Mouse (Mus musculus) layer of hippocampus, adult 2 months (tissue): Measurements from ENCODE around the gene Eif5a2. TPM values are rescaled to one million over a fixed set of nuclear protein-coding genes. Genes with fewer than 3 reads are reported as not detected.

Experiments
- DNase-seq, 2 experiments: peaks; one replicate each; pipeline ENCODE4 v3.0.0; 2022; ENCODE audit warnings: low spot score in 2 of 2
- H3K27ac ChIP-seq: fragments of 200-600 bp; 2 replicates; pipeline ENCODE4 v1.8.1; 2022
- H3K4me3 ChIP-seq: fragments of 200-600 bp; 2 replicates; pipeline ENCODE4 v1.8.1; 2022; ENCODE audit warnings: mild to moderate bottlenecking
- CTCF ChIP-seq: fragments of 200-600 bp; conservative IDR thresholded peaks from 2 replicates; pipeline ENCODE4 v1.8.1; 2022; ENCODE audit warnings: antibody characterized with exemption, mild to moderate bottlenecking, moderate library complexity
- total RNA-seq, 2 experiments: library from RNA; stranded (reverse); gene quantifications; 2 replicates each; pipeline ENCODE4 v1.2.3; 2021

The Eif5a2 gene
- total RNA-seq, 2 experiments from 2014 or later: 30.5 to 31.8 TPM

DNA sequence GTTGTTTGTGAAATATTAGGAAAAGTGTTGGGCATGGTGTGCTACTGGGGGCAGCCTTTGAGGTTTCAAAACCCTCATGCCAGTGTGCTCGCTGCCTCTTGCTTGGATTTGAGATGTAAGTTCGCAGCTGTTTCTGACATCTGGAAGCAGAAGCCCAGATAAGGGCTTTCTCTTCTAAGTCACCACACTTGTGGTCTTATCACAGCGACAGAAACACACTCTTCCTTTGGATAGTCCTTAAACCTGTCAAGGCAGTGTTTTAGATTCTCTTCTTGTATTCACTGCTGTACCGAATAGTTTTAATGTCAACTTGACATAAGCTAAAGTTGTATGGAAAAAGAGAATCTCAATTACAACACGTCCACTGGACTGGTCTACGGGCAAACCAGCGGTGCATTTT lies 5.7 kb upstream of the Eif5a2 start:
- no peak for DNase-seq
- Histone ChIP-seq H3K4me3 (no peak overlapping the region), H3K27ac (no peak overlapping the region)
- TF ChIP-seq CTCF: no peak

DNA sequence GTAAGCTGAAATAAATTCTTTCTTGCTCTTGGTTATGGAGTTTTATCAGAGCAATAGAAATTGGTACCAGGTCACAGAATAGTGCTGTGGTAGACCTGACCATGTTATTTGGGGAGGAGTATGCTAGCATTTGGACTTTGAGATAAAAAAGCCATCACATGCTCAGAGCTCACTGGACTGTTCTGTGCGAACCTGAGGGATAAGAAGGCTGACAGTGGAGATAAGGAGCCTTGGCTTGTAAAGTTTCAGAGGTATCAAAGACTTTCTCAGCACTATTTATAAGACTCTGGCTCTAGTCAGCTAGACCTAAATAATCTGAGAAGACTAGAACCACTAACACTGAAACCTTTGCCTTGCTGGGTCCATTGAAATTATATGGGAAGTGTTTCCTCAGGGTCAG lies 5.1 kb upstream of the Eif5a2 start:
- H3K4me3 ChIP-seq: no peak overlapping the region
- H3K27ac ChIP-seq: no peak overlapping the region
- DNase-seq: no peak
- no peak for TF ChIP-seq CTCF

DNA sequence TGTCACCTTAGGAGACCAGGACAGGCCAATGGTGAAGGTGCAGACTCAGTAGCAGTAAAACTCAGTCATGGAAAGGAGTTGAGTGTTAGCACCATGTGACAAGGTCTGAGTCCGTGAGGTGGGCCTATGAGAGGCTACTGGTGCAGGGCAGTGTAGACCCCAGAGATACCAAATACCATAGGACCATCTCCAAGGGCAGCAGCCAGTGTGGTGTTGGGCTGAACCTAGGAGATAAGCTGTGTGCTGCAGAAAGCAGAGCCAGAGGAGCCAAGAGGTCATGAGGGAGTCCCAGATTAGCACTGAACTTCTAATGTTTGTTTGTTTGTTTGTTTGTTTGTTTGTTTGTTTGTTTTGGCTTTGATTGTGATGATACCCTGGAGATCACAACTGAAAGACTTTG lies 4.6 kb upstream of the Eif5a2 start:
- no peak overlapping the region for H3K4me3 ChIP-seq
- DNase-seq: no peak
- TF ChIP-seq CTCF: no peak
- no peak overlapping the region for H3K27ac ChIP-seq

DNA sequence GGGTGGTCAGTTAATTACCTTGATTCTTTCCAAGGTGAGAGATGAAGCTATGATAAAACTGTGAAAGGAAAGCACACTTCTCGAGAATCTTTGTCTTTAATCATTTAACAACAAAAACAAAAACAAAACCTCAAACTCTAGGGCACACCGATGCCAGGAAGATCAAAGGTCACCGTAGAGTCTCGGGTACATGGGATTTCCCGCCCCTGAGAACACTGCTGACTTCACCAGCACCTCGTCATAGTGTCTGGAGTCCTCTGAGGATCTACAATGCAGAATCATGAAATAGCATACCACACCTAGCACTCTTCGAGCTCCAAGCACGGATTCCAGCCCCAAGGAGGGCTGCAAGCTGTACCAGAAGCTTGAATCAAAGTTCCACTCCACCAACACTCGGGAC lies 565 bp upstream of the Eif5a2 start:
- no peak for DNase-seq

DNA sequence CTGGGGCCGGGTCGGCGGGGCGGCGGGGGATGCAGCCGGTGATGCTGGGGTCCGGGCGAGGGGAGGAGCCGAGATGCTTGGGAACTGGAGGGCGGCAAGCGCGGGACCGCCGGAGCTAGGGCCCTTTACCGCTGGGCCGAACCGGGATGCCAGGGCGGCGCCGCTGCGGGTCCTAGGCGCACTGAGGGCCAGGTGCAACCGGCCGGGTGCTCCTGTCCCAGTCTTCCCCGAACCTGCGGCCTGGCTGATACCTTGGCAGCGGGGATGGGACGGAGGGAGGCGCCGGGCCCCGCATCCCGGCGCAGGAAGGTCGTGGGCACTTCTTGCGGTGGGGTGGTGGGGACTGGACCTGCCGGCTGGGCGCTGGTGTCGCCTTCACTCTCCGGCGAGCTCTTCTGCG lies 346 bp downstream of the Eif5a2 start:
- Histone ChIP-seq H3K27ac (peak overlapping the region; percentile 52; the same call in 1 of the 2 replicates), H3K4me3 (peak overlapping the region; percentile 91)
- no peak for TF ChIP-seq CTCF
- DNase-seq: no peak

More for the DNA sequence above, 565 bp upstream of the Eif5a2 start:
- TF ChIP-seq CTCF: no peak
- H3K4me3 ChIP-seq: peak overlapping the region; percentile 91
- no peak overlapping the region for H3K27ac ChIP-seq

DNA sequence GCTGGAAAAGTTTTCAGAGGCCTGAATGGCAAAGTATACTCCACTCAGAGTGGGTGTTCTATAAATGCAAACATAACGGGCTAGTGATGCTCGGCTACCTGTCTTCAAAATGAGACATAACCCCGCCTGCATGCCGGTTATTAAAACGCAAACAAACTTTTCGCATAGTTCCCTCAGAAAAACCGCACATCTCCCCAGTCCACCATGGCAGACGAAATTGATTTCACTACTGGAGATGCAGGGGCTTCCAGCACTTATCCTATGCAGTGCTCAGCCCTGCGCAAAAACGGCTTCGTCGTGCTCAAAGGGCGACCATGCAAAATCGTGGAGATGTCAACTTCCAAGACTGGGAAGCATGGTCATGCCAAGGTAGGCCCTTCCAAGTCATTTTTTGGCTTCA lies 772 bp downstream of the Eif5a2 start:
- Histone ChIP-seq H3K4me3 (peak overlapping the region; percentile 91), H3K27ac (no peak overlapping the region)
- no peak for DNase-seq
- no peak for TF ChIP-seq CTCF

DNA sequence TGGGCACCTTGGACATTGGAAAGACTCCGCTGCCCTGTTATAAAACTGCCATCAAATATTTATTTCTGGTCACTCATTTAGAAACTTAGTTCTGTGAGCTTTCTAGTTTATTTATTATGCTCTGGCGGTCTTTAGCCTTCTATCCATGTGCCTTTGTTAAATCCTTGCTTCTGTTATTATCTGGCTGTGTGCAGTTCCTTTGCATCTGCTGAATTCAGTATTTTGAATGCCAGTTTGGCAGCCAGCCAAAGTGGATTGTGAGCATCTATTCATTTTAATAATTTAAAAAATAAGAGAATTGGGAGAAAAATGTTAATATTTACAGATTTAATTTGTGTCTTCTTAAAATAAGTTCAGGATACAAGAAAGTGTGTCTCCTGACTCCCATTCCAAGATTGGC lies 3.1 kb downstream of the Eif5a2 start:
- Histone ChIP-seq H3K4me3 (no peak overlapping the region), H3K27ac (no peak overlapping the region)
- TF ChIP-seq CTCF: no peak
- DNase-seq: no peak

DNA sequence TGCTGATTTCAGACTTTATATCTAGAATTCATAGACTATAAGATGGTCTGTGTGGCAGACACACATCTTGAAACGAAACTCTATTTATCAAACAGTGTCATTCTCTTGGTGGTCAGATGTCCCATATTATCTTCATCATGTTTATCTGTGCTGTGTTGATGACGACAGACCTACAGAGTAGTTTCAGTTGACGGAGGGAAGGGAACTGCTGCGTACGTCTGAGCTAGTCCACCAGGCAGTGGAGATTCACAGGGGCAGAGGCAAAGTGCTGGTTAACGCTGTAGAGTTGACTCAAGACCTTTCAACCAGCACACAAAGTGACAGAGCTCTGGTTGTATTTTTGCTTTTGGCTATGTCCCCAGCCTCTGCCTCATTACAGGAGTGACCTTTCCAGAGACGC lies 13.8 kb downstream of the Eif5a2 start:
- no peak overlapping the region for H3K27ac ChIP-seq
- DNase-seq: no peak
- no peak for TF ChIP-seq CTCF
- no peak overlapping the region for H3K4me3 ChIP-seq

DNA sequence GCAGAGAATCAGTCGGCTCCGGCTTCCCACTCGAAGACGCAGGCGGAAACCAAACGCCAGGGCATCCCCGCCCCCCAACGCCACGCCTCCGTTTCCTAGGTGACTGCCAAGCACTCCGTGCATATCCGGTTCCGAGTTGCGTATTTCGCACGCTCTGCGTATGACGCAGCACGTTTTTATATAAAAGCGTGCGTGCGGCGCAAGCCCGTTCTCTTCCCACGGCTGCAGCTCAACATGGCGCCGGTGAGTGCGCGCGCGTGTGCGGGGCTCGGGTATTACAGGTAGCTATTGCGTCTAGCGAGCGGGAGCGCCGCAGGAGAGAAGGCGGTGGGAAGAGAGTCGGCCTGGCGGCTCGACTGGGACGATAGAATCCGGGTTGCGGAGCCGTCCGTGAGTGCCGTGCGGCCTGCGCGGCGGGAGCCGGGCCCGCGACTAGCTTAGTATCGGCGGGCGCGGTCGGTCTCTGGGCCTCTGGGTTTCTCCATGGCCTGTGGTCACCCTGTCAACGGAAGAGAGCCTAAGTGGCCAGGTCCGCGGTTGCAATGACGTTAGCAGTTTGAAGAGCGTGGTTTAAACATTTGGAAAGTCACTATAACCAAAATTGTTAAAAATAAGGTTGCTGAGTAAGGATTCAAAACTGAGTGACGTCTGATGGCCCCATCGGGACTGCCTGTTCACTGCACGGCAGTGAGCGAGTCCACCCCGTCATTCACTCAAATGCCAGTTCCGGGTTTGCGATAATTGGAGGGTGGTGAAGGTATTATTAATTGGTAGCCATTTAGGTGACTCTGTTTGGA lies 24.4 kb downstream of the Eif5a2 start, which contains the start of gene Rpl22l1:
Gene Rpl22l1 (plus strand): TSS at position 136 of the 797 bp plus-strand sequence.
- H3K27ac ChIP-seq: peak within 1 kb of the TSS; percentile 95
- H3K4me3 ChIP-seq: peak within 1 kb of the TSS; percentile 86
- TF ChIP-seq CTCF: no peak
- peak; percentile 98 to 99 for DNase-seq

DNA sequence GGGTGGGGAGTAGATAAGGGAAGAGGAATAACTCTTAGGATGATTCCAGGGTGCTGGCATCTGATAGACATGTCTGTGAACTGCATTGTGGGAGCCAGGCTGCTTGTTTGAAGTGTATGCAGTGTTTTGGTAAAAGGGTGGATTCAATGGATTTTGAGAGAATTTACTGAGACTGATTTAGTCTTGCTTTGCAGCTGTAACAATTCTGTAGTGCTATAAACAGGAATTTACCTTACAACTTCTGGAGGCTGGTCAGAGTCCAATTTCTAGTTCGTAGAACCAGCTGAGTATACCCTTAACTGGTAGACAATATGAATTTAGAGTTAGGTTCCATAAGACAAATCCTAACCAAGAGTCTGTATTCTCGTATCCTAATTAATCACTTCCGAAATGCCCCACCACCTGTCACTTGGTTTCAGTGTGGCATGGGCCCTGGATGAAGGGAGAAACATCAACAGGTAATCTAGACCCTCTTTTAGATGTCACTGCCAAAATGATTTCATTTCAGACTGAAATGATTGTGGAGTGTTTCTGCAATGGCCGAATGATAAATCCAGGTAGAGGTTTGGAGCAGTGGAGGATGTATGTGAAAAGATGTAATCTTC lies 27.1 kb downstream of the Eif5a2 start:
- TF ChIP-seq CTCF: no peak
- Histone ChIP-seq H3K4me3 (no peak overlapping the region), H3K27ac (no peak overlapping the region)
- DNase-seq: no peak

DNA sequence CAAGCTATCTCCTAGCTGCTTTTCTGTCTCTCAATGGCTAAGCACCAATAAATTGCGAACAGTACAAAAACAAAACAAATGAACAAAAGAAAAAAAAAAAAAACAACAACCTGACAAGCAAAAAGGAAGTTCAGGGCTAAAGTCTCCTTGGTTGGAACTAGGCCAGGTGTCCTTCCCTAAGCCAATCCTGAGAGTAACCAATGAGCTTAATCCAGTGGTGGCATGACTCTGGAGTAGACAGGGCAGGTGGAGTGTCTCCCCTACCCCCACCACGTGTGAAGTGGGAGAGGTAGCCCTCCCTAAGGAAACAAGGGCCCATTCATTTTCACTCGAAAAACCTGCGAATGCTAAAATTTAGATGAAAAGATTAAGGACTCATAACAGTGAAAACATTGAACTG lies 30.4 kb downstream of the Eif5a2 start:
- H3K27ac ChIP-seq: no peak overlapping the region
- DNase-seq: no peak
- TF ChIP-seq CTCF: no peak
- no peak overlapping the region for H3K4me3 ChIP-seq

DNA sequence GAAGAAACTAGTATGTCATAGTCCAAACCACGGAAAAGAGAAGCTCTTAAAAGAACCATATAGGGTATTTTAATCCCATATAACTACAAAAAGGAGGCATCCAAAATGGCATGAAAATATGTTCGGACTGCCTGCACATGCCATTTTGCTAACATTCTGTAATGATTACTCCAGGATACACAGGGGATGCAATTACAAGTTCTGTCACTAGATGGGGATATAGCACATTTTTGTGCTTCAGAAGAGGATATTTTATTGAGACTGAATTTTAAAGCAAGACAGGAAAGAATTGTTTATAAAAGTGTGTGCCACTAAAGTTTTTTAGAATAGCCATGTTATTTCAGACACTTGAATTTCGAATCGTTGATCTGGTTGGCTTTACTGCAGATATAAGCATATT lies 33.3 kb downstream of the Eif5a2 start:
- no peak overlapping the region for H3K27ac ChIP-seq
- no peak overlapping the region for H3K4me3 ChIP-seq
- DNase-seq: peak; percentile 27 to 57
- peak; percentile 90 for TF ChIP-seq CTCF

DNA sequence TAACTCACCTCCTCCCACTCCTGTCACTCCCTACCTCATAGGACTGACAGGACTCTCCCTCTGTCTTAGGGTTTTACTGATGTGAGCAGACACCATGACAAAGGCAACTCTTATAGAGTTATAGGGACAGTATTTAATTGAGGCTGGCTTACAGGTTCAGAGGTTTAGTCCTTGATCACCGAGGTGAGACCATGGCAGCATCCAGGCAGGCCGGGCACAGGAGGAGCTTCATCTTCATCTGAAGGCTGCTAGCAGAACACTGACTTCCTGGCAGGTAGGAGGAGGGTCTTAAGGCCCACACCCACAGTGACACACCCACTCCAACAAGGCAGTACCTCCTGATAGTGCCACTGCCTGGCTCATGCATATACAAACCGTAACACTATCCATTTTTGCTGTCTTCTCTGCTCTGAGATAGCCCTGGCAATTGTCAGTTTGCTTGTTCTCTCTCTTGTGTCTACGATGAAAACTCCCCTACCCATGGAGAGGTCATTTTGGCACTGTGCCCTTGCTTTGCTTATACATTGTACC lies 35.0 kb downstream of the Eif5a2 start:
- no peak overlapping the region for H3K4me3 ChIP-seq
- no peak for TF ChIP-seq CTCF
- no peak for DNase-seq
- H3K27ac ChIP-seq: no peak overlapping the region

DNA sequence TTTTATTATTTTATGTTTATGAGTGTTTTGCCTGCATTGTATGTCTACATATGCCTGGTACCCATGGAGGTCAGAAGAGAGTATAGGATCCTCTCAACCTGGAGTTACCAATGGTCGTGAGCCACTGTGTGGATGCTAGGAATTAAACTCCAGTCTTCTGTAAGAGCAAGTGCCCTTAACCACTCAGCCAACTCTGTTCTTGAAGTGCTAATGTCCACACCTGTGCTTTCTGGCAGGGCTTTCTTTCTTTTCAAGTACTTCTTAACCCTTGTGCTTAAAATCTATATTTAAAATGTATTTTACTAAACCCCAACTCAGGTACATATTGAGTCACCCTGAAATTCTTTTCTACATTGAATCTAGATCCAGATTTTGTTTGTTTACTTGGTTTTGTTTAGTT lies 45.2 kb downstream of the Eif5a2 start:
- DNase-seq: no peak

More for the DNA sequence above, 45.2 kb downstream of the Eif5a2 start:
- Histone ChIP-seq H3K4me3 (no peak overlapping the region), H3K27ac (no peak overlapping the region)
- TF ChIP-seq CTCF: no peak
